Mouse (Mus musculus) olfactory bulb, adult 2 months (tissue): ENCODE results near the gene Calcoco2. TPM values are rescaled to one million over a fixed set of nuclear protein-coding genes. Genes with fewer than 3 reads are reported as not detected.
"Not testable (repeated sequence)": the region's sequence is repeated elsewhere in the genome, so short reads cannot be mapped to it uniquely, and the experiment has no call there.

Experiments
- H3K27ac ChIP-seq: fragments of 200-500 bp; 2 replicates; pipeline ENCODE4 v1.5.1; 2012; ENCODE audit warnings: low read depth, low read length; ENCODE audit not compliant: insufficient read depth
- H3K4me1 ChIP-seq: fragments of 200-500 bp; 2 replicates; pipeline ENCODE4 v1.6.1; 2012; ENCODE audit warnings: low read length; ENCODE audit not compliant: control insufficient read depth, insufficient read depth
- H3K4me3 ChIP-seq: fragments of 200-500 bp; 2 replicates; pipeline ENCODE4 v1.5.1; 2012; ENCODE audit warnings: mild to moderate bottlenecking, low read depth, low read length, moderate library complexity; ENCODE audit not compliant: insufficient read depth
- CTCF ChIP-seq: fragments of 200-500 bp; IDR thresholded peaks from 2 replicates; pipeline ENCODE4 v1.5.1; 2012; ENCODE audit warnings: low read depth, mild to moderate bottlenecking, low read length, moderate library complexity; ENCODE audit not compliant: insufficient read depth
- POLR2A ChIP-seq: fragments of 200-500 bp; IDR thresholded peaks from 2 replicates; pipeline ENCODE4 v1.6.1; 2012; ENCODE audit warnings: mild to moderate bottlenecking, low read depth, low read length, moderate library complexity; ENCODE audit not compliant: insufficient read depth
- WGBS: fragments of 180-500 bp; shearing (Covaris S2); methylation state at CpG from one replicate; pipeline ENCODE4 v1.1.7; 2018; 5-methylcytosine and 5-hydroxymethylcytosine counted together
- polyA plus RNA-seq: library from polyadenylated mRNA; stranded (reverse); fragments of >200 nt; gene quantifications from 2 replicates; pipeline ENCODE4 v1.2.4, GENCODE M21; 2012; ENCODE audit warnings: low replicate concordance; ENCODE audit not compliant: missing spikeins, insufficient read depth, insufficient read length

Gene Calcoco2
- polyA plus RNA-seq, 1 experiment: not detected

DNA sequence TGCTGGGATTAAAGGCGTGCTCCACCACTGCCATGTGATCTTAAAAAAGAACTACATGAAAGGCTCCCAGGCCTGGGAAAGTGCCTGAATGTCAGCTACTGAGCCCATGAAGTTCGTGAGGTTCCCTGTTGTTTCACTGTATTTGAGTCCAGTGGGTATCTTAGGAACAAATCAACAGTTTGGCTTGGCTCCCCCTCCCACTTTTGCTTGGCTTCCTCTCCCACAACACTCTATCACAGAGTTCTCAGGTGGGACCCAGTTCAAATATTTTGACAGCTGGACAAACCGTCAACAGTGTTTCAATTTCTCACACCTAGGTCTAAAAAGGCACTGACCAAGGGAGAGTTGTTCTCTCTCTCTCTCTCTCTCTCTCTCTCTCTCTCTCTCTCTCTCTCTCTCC, 7.6 kb upstream of the Calcoco2 start:
- 62% methylated on average over 3 of the region's 3 CpGs for WGBS
- Histone ChIP-seq H3K4me3 (no peak overlapping the region), H3K27ac (no peak overlapping the region), H3K4me1 (peaks cover 3% of the 10 kb centered on the region)
- TF ChIP-seq POLR2A: no peak
- no peak for TF ChIP-seq CTCF

DNA sequence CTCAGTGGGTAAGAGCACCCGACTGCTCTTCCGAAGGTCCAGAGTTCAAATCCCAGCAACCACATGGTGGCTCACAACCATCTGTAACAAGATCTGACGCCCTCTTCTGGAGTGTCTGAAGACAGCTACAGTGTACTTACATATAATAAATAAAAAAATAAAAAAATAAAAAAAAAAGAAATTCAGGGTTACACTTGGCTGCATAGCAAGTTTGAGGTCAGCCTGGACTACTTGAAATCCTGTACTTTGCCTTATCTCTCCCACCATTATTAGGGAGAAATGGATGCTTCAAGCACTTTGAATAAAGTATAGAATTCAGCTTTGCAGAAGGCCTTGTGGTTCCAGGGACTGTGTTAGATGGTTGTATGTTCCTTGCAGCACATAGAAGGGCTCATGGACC, 5.2 kb upstream of the Calcoco2 start:
- H3K4me1 ChIP-seq, H3K4me3 ChIP-seq, H3K27ac ChIP-seq: not testable (repeated sequence)
- WGBS: 84% methylated on average over 3 of the region's 3 CpGs

DNA sequence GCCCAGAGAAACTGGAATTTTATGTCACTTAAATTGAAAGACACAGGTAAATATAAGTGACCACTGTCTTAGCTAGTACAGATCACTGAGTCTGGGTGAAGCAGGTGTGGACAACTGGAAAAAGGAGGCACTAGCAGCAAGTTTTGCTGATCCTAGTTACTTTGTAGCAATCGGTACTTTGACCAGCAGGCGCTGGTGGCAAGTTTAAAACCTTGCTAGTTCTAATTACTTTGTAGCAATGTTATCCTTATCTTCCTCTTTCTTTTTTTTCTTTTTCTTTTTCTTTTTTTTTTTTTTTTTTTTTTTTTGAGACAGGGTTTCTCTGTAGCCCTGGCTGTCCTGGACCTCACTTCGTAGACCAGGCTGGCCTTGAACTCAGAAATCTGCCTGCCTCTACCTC, 4.4 kb upstream of the Calcoco2 start:
- TF ChIP-seq CTCF (no peak), POLR2A (no peak)
- Histone ChIP-seq H3K4me1 (no peaks in the 10 kb centered on the region), H3K27ac (no peak overlapping the region), H3K4me3 (no peak overlapping the region)
- WGBS: 91% methylated on average over 3 of the region's 3 CpGs

DNA sequence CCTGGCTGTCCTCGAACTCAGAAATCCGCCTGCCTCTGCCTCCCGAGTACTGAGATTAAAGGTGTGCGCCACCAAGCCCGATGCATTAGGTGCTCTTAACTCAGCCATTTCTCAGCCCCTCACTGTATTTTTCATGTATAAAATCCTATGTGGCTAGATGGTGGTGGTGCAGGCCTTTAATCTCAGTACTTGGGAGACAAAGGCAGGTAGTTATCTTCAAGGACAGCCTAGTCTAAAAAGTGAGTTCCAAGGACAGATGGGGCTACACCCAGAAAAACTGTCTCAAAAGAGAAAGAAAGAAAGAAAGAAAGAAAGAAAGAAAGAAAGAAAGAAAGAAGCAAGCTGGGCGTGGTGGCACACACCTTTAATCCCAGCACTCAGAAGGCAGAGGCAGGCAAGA, 3.7 kb upstream of the Calcoco2 start:
- no peaks in the 10 kb centered on the region for H3K4me1 ChIP-seq
- 92% methylated on average over 6 of the region's 6 CpGs for WGBS
- TF ChIP-seq POLR2A (no peak), CTCF (no peak)

DNA sequence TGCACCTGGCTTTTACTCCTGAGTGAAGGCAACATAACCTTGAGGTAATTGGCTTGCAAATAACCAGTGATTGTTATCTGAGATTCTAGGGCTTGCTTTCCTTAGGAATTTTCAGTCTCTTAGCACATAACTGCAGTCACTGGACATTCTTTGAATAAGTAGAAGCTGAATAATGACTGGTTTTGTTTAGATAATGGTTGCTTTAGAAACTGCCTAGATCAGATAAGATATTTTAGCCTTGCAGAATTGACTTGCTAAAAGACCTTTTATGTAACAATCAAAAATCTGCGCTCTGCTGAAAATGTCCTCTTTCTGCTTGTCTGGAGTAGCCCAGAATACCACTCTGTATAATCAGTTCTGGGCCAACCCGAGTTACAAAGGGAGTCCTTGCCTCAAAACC, 2.3 kb upstream of the Calcoco2 start:
- WGBS: 56% methylated on average over 2 of the region's 2 CpGs
- Histone ChIP-seq H3K4me3 (no peak overlapping the region), H3K4me1 (no peaks in the 10 kb centered on the region), H3K27ac (no peak overlapping the region)
- no peak for TF ChIP-seq POLR2A
- no peak for TF ChIP-seq CTCF

More for the DNA sequence above, 3.7 kb upstream of the Calcoco2 start:
- H3K27ac ChIP-seq: no peak overlapping the region
- H3K4me3 ChIP-seq: no peak overlapping the region

DNA sequence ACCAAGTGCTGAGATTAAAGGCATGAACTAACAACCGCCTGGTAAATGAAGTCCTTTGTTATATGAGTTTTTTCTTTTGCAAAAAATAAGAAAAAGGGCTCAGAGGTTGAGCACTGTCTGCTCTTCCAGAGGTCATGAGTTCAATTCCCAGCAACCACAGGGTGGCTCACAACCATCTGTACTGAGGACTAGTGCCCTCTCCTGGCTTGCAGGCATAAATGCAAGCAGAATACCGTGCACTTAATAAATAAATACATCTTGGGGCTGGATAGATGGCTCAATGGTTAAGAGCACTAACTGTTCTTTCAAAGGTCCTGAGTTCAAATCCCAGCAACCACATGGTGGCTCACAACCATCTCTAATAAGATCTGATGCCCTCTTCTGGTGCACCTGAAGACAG, 814 bp downstream of the Calcoco2 start:
- WGBS: 68% methylated on average over 2 of the region's 2 CpGs
- not testable (repeated sequence) for H3K27ac ChIP-seq, H3K4me1 ChIP-seq, H3K4me3 ChIP-seq

DNA sequence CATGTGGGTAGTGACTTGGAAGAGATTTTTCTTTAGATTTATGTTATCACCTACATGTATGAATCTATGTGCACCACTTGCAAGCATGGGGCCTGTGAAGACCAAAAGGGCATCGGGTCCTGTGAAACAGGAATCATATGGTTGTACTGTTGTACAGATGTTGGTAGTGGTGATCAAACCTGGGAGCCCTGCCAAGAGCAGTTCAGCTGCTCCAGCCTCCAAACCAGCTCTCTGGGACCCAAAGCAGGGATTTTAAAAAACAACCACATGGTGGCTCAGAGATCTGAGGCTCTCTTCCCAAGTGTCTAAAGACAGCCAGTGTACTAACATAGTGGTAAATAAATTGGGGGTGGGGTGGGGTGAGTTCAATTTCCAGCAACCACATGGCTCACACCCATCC, 3.4 kb downstream of the Calcoco2 start:
- 59% methylated on average over 1 of the region's 1 CpGs for WGBS
- H3K4me1 ChIP-seq: no peaks in the 10 kb centered on the region
- no peak overlapping the region for H3K4me3 ChIP-seq
- no peak overlapping the region for H3K27ac ChIP-seq
- TF ChIP-seq CTCF (no peak), POLR2A (no peak)

DNA sequence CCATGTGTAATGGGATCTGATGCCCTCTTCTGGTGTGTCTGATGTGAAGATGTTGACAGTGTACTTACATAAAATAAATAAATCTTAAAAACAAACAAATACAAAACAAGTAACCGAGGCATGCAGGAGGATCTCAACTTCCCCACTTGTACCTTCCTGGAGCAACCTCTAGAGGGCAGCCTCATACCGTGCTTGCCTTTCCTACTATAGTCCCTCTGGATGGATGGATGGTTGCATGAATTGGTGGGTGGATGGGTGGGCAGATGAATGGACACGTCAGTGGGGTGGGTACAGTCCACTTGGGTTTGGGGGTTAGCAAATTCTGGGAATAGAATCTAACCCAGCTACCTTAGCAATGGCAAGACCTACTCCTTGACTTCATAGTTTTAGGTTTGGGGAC, 18.4 kb downstream of the Calcoco2 start:
- TF ChIP-seq POLR2A (no peak), CTCF (no peak)
- Histone ChIP-seq H3K4me1 (no peaks in the 10 kb centered on the region), H3K4me3 (no peak overlapping the region), H3K27ac (no peak overlapping the region)
- WGBS: 12% methylated on average over 3 of the region's 3 CpGs

DNA sequence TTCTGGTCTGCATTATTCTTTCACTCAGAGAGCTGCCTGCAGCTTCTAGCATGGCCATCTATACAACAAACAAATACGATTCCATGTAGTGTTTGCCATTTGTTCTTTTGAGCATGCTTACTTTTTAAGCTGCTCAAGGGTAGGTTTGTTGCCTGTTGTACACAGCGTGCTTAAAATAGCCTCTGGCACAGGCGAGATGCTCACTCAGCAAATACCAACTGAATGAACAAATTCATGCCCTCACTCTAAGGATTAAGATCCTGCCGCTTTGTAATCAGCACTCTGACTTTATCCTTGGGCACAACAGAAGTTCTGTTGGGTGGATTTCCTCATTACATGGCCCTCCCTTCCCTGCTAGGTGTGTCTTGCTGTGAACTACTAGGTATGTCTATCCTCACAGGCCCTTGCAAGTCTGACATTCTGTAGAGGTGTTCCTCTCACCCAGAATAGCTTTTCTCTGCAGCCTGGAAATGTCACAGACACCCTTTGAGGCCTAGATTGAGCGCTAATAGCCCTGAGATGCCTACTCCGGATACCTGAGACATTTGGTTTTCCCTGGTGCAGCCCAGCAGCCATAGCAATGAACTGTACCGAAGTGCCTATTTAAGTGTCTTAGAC, 19.0 kb downstream of the Calcoco2 start:
- 30% methylated on average over 7 of the region's 7 CpGs for WGBS
- Histone ChIP-seq H3K27ac (no peak overlapping the region), H3K4me1 (no peaks in the 10 kb centered on the region), H3K4me3 (no peak overlapping the region)
- no peak for TF ChIP-seq POLR2A
- no peak for TF ChIP-seq CTCF

DNA sequence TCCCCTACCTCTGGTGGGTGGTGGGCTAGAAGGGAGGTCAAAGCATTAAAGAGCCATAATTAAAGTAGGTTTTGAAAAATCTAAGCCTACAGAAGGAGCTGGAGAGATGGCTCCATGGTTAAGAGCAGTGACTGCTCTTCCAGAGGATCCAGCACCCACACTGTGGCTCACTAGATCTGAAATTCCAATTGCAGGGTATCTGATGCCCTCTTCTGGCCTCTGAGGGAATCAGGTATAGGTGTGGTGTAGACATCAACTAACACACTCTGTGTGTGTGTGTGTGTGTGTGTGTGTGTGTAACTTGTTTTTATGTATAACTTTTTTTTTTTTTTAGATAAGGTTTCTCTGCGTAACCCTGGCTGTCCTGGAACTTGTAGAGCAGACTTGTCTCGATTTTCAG, 20.7 kb downstream of the Calcoco2 start:
- Histone ChIP-seq H3K4me3 (no peak overlapping the region), H3K4me1 (no peaks in the 10 kb centered on the region), H3K27ac (no peak overlapping the region)
- WGBS: 64% methylated on average over 2 of the region's 2 CpGs
- no peak for TF ChIP-seq POLR2A
- no peak for TF ChIP-seq CTCF
